Mouse (Mus musculus) intestine, embryonic 16.5 days (tissue): ENCODE measurements around the gene Kirrel3. TPM values are rescaled to one million over a fixed set of nuclear protein-coding genes. Genes with fewer than 3 reads are reported as not detected.

Experiments used
- ATAC-seq: fragments of 200-750 bp; cut with Nextera tagmentation; 2 replicates; pipeline ENCODE4 v1.8.0; 2017; ENCODE audit warnings: moderate TSS enrichment, moderate library complexity
- H3K27ac ChIP-seq: fragments of 300-500 bp; sonication (generic); 2 replicates; pipeline ENCODE4 v1.5.1; 2014; ENCODE audit warnings: mild to moderate bottlenecking, low read length
- H3K27me3 ChIP-seq: fragments of 300-500 bp; sonication (generic); replicated peaks from 2 replicates; pipeline ENCODE4 v1.6.1; 2014; ENCODE audit warnings: low read length, control low read depth, mixed read lengths; ENCODE audit not compliant: control insufficient read depth, insufficient read depth
- H3K36me3 ChIP-seq: fragments of 300-500 bp; sonication (generic); 2 replicates; pipeline ENCODE4 v1.6.1; 2014; ENCODE audit warnings: low read length, control low read depth; ENCODE audit not compliant: control insufficient read depth, insufficient read depth
- H3K4me1 ChIP-seq: fragments of 300-500 bp; sonication (generic); 2 replicates; pipeline ENCODE4 v1.6.1; 2014; ENCODE audit warnings: low read length, control low read depth, mixed read lengths; ENCODE audit not compliant: control insufficient read depth, insufficient read depth
- H3K4me2 ChIP-seq: fragments of 300-500 bp; sonication (generic); 2 replicates; pipeline ENCODE4 v1.6.1; 2014; ENCODE audit warnings: low read depth, low read length, control low read depth
- H3K4me3 ChIP-seq: fragments of 300-500 bp; sonication (generic); 2 replicates; pipeline ENCODE4 v1.5.1; 2014; ENCODE audit warnings: mild to moderate bottlenecking, low read length
- H3K9ac ChIP-seq: fragments of 300-500 bp; sonication (generic); 2 replicates; pipeline ENCODE4 v1.6.1; 2014; ENCODE audit warnings: low read depth, low read length
- H3K9me3 ChIP-seq: fragments of 300-500 bp; sonication (generic); 2 replicates; pipeline ENCODE4 v1.6.1; 2016; ENCODE audit warnings: low read length, control low read depth; ENCODE audit not compliant: control insufficient read depth
- WGBS: fragments of 180-500 bp; shearing (Covaris S2); extraction: QIAGEN DNeasy Blood & Tissue Kit; methylation state at CpG from one replicate; pipeline ENCODE4 v1.1.7; 2014; 5-methylcytosine and 5-hydroxymethylcytosine counted together
- polyA plus RNA-seq: library from polyadenylated mRNA; unstranded; fragments of >200 nt; fragmentation: Nextera tagmentation; extraction: Ambion mirVana; gene quantifications from 2 replicates; pipeline ENCODE4 v1.2.1, GENCODE M21; 2015

Kirrel3 gene
- polyA plus RNA-seq, 1 experiment from 2014 or later: 1.7 TPM

DNA sequence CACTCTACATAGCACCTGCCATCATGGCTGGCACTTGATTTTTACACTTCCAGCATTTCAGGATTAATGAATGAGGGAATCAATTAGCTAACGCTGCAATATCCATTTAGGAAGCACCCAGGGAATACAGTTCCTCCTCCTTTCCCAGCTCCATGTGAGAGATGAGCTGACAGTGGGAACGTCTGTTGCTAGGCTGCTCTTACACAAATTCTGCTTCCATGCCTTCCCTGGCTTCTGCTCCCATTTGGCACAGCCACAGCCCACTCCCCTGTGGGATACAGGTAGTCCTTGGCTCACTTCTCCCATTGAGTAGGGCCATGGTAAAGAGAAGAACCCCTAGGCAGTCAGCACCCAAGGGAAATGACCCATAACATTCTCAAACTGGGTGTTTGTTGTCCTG lies 185.2 kb downstream of the Kirrel3 start:
- Histone ChIP-seq H3K27me3 (no peaks in the 10 kb centered on the region), H3K36me3 (no peaks in the 10 kb centered on the region), H3K4me3 (no peak overlapping the region), H3K9me3 (no peaks in the 10 kb centered on the region), H3K4me1 (no peaks in the 10 kb centered on the region), H3K27ac (no peak overlapping the region), H3K4me2 (no peak overlapping the region), H3K9ac (no peak overlapping the region)
- no peak for ATAC-seq
- WGBS: 59% methylated on average over 2 of the region's 2 CpGs

DNA sequence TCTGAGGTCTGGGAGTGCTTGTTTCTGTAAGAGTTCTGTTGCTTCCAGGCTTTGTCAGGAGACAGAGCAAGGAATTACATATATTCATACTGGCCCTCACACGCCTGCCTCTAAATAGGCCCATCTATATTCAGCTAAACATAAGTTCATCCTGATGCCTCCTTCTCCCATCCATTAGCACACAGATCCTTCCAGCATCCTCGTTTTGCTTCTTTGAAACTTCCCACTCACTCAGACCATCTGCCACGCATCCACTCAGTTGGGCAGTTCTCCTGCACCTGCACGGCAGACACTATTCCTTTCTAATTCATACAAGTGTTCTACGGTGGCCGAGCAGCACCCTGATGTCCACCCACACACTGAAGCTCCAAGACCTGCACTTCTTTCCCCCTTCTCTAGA lies 201.1 kb downstream of the Kirrel3 start:
- Histone ChIP-seq H3K27ac (no peak overlapping the region), H3K9me3 (no peaks in the 10 kb centered on the region), H3K4me2 (no peak overlapping the region), H3K4me1 (no peaks in the 10 kb centered on the region), H3K9ac (no peak overlapping the region), H3K27me3 (0 out of 2 replicates have a peak, but pooled peaks cover 2% of the 10 kb centered on the region), H3K36me3 (no peaks in the 10 kb centered on the region), H3K4me3 (no peak overlapping the region)
- 86% methylated on average over 6 of the region's 6 CpGs for WGBS
- no peak for ATAC-seq

DNA sequence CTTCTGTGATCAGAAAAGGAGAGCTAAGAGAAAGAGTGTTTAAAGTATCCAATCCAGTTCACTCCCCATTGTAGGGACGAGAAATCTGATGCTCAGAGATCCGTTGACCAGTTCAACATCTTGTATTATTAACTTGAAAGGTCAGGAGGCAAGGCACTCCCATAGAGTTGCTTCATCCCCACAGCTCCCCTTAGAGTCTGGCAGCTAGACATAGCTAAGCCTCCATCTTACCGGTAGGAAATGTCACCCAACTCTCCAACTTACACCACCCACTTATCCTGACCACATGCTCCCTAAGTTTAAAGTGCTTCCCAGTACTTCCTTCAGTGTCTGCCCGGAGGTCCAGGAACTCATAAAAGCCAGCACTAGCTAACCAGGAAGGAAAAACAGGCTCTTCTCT lies 202.7 kb downstream of the Kirrel3 start:
- Histone ChIP-seq H3K9ac (no peak overlapping the region), H3K36me3 (no peaks in the 10 kb centered on the region), H3K4me3 (no peak overlapping the region), H3K27ac (no peak overlapping the region), H3K27me3 (0 out of 2 replicates have a peak, but pooled peaks cover 2% of the 10 kb centered on the region), H3K4me2 (no peak overlapping the region), H3K9me3 (no peaks in the 10 kb centered on the region), H3K4me1 (no peaks in the 10 kb centered on the region)
- 41% methylated on average over 4 of the region's 4 CpGs for WGBS
- ATAC-seq: no peak

- Histone ChIP-seq H3K27me3 (0 out of 2 replicates have a peak, but pooled peaks cover 2% of the 10 kb centered on the region), H3K4me3 (no peak overlapping the region), H3K36me3 (no peaks in the 10 kb centered on the region), H3K9me3 (no peaks in the 10 kb centered on the region), H3K9ac (no peak overlapping the region), H3K4me2 (no peak overlapping the region), H3K27ac (no peak overlapping the region), H3K4me1 (no peaks in the 10 kb centered on the region)
- WGBS: 59% methylated on average over 3 of the region's 3 CpGs
- no peak for ATAC-seq
These were observed 203.7 kb downstream of the Kirrel3 start for GRCm38 (mm10) chr9:34689375-34689774.

GRCm38 (mm10) chr9:34695646-34696045 lies 210.0 kb downstream of the Kirrel3 start:
- Histone ChIP-seq H3K9ac (no peak overlapping the region), H3K9me3 (no peaks in the 10 kb centered on the region), H3K4me1 (no peaks in the 10 kb centered on the region), H3K27ac (no peak overlapping the region), H3K4me2 (no peak overlapping the region), H3K36me3 (no peaks in the 10 kb centered on the region), H3K27me3 (no peaks in the 10 kb centered on the region), H3K4me3 (no peak overlapping the region)
- WGBS: 75% methylated on average over 5 of the region's 5 CpGs
- no peak for ATAC-seq

DNA sequence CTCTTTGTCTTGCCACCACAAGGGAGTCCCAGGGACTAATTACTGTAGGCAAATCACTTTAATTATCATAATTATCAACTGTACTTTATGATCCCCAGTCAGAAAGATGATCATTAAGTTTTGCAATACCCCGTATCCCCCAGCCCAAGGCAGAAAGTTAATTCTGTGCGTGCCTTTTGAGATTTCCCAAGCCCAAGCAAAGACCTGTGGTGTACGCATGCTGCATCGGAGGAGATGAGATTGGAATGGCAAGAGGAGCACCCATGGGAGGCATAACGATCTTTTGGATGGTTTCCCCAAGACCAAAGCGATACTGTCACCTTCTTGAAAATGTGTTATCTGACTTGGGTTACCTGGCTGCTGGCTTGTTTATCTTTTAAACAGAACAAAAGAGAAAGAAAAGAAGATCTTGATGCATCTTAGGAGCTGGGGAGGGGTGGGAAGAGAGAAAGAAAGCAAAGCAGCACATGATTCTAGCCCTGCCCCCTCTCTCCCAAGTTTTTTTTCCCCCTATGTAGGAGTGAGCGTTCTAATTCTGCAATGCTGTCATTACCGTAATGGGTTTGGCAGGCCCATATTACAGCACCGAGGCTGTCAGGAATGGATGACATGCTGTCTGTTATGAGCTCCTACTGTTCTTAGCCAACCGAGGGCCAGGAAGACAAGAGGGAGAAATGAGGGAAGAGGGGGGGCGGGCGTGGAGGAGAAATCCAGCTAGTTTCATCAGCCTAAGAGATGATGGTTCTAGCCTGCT lies 218.0 kb downstream of the Kirrel3 start:
- no peak overlapping the region for H3K27ac ChIP-seq
- no peak overlapping the region for H3K4me2 ChIP-seq
- no peak; the same call in 1 of the 2 replicates for ATAC-seq
- H3K36me3 ChIP-seq: no peaks in the 10 kb centered on the region
- H3K4me1 ChIP-seq: peaks cover 11% of the 10 kb centered on the region; the same call in 1 of the 2 replicates
- no peak overlapping the region for H3K9ac ChIP-seq
- H3K9me3 ChIP-seq: 0 out of 2 replicates have a peak, but pooled peaks cover 2% of the 10 kb centered on the region
- no peak overlapping the region for H3K4me3 ChIP-seq
- H3K27me3 ChIP-seq: no peaks in the 10 kb centered on the region
- WGBS: 83% methylated on average over 12 of the region's 12 CpGs

- no peak overlapping the region for H3K27ac ChIP-seq
- WGBS: 26% methylated on average over 2 of the region's 2 CpGs
- H3K4me2 ChIP-seq: no peak overlapping the region
- H3K9ac ChIP-seq: no peak overlapping the region
- no peaks in the 10 kb centered on the region for H3K27me3 ChIP-seq
- H3K4me3 ChIP-seq: no peak overlapping the region
- H3K4me1 ChIP-seq: peaks cover 11% of the 10 kb centered on the region; the same call in 1 of the 2 replicates
- 0 out of 2 replicates have a peak, but pooled peaks cover 2% of the 10 kb centered on the region for H3K9me3 ChIP-seq
- peak; percentile 84 for ATAC-seq
- no peaks in the 10 kb centered on the region for H3K36me3 ChIP-seq
These were observed 218.7 kb downstream of the Kirrel3 start for GRCm38 (mm10) chr9:34704357-34704756.

- Histone ChIP-seq H3K4me3 (no peak overlapping the region), H3K27ac (no peak overlapping the region), H3K4me2 (no peak overlapping the region), H3K36me3 (no peaks in the 10 kb centered on the region), H3K9ac (no peak overlapping the region), H3K9me3 (0 out of 2 replicates have a peak, but pooled peaks cover 2% of the 10 kb centered on the region), H3K4me1 (peaks cover 11% of the 10 kb centered on the region; the same call in 1 of the 2 replicates), H3K27me3 (no peaks in the 10 kb centered on the region)
- WGBS: 35% methylated on average over 4 of the region's 4 CpGs
- ATAC-seq: no peak
These were observed 220.7 kb downstream of the Kirrel3 start for GRCm38 (mm10) chr9:34706350-34706873.

- ATAC-seq: no peak
- WGBS: 87% methylated on average over 6 of the region's 6 CpGs
These were observed 223.0 kb downstream of the Kirrel3 start for GRCm38 (mm10) chr9:34708691-34709090.

More at GRCm38 (mm10) chr9:34708691-34709090, 223.0 kb downstream of the Kirrel3 start:
- Histone ChIP-seq H3K4me2 (no peak overlapping the region), H3K27ac (no peak overlapping the region), H3K4me3 (no peak overlapping the region), H3K27me3 (no peaks in the 10 kb centered on the region), H3K4me1 (peaks cover 11% of the 10 kb centered on the region; the same call in 1 of the 2 replicates), H3K9me3 (0 out of 2 replicates have a peak, but pooled peaks cover 2% of the 10 kb centered on the region), H3K9ac (no peak overlapping the region), H3K36me3 (no peaks in the 10 kb centered on the region)
